Mouse (Mus musculus): ENCODE measurements around the gene Bglap2.

Gene Bglap2

DNA sequence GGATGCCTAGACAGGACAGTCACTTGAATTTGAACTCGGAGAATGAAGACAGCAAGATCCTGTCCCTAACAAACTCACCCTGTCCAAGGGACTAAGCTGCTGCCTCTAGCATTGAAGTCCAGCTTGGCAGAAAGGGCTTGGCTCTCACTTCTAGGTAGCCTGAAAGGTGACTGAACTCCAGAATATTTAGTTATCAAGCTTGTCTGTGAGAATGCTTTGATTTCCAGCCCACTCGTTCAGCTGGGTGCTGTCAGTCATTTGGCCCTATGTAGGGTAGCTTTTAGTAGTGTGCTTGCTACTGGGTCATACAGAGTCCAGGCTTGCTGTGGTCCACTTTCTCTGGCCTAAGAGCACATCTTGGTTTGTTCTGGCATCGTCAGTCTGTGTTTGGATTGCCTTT, 39.5 kb downstream of the Bglap2 start:
- no peak for DNase-seq (ENCODE audit: low spot score)

DNA sequence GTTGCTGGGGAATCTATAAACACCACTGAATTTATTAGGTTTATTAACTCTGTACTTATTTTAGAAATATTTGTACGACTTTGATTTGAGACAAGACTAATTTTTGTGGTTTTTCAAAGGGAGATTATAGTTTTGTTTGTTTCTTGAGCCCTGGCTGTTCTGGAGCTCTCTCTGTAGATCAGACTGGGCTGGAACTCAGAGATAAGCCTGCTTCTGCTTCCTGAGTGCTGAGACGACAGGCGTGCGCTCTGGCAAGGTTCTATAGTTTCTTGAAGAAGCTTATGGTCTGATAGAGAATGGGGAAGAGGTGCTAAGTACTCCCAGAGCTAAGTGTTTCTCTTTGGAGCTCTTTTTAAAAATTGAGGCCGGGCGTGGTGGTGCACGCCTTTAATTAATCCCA, 40.2 kb downstream of the Bglap2 start:
- DNase-seq (ENCODE audit: low spot score), result no peak

DNA sequence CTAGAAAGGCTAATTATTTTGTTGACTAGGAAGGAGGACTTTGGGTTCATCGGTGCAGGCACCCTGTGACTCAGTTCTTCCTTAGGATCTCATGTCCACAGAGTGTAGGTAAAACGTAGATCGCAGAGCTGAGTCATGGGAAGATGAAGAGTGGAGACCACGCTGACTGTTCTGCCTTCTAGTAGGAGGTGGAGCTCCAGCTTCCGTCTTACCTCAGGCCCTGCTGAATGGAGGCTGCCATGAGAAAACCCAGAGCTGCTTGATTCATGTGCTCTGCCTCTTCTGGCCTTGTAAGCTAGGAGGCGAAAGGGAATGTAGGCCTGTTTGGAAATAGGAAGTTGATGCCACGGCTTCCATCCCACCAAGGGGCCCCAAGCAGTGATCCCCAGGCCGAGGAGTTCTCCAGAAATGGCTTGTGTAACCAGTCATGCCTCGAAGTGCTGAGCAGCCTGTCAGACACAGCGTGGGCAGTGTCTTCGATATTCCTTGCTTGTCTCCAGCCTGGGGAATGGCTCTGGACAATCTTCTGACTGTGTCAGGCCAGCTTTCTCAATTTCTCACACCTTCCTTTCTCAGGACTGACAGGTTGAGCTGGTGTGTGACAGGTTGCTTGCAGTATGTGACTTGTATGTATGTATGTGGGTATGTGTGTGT, 41.0 kb downstream of the Bglap2 start:
- DNase-seq (ENCODE audit: low spot score), result no peak

DNA sequence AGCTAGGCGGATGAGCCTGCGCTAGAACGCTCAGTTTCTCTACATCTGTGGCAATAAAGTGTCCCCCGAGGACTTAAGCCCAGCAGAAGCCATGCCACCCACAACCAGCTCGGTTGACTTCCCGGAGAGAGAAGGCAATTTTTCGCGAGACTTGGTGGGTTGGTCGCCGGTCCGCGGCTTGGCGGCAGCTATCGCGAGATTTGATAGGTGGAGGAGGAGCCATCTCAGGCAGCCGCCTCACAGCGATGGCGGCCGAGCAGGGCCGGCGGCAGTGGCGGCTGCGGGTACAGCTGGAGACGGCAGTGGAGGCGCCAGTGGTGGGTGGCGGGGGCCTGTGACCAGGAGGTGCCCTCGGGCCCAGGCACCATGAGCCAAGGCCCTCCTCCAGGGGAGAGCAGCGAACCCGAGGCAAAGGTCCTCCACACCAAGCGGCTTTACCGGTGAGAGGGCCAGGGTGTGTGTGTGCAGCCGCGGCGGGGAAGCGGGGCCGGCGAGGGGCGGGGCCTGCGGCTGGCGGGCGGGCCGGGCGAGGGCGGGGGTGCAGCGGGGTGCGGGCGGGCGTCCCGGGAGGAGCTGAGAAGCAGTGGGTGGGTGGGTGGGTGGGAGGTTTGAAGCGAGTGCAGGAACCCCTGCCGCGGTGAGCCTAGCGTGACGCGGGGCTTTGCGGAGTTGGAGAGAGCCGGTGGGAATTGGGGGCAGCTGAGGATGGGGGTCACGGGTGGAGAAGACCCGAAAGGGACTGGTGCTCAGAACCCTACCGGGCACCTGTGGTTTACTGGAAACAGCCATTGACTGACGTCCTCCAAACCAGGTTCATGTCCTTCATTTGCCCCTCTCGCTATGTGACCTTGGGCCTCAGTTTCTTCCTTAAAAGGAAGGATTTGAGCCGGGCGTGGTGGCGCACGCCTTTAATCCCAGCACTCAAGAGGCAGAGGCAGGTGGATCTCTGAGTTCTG, 42.2 kb downstream of the Bglap2 start, which contains the start of the genes Tmem79 and Smg5:
Gene Tmem79 (minus strand): TSS at position 91 of the 956 bp plus-strand sequence.
Gene Smg5 (plus strand): TSS at position 203 of the 956 bp plus-strand sequence.
- peak; percentile 93 for DNase-seq (ENCODE audit: low spot score)

DNA sequence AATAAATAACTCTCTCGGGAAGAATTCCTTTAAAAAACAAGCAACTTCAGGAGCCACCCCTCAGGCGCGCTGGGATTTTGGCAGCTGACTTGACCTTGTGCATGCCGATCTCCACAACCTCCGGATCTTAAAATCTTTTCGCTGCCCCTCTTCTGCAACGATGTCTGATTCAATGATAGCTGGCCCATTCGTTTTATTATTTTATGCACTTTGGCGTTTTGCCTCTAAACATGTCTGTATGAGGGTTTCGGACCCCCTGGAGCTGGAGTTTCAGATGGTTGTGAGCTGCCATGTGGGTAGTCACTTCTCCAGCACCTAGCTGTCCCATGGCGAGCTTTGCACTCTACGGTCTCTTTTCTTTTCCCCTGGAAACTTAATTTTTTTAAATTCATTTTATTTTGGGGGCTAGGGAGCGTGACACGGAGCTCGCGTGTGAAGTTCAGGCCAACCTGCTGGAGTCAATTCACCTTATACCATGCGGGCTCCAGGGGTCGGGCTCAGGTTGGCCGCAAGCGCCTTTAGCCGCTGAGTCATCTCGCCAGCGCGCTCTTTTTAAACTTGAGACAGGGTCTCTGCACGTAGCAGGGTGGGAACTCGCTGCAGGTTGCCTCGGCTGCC, 43.0 kb downstream of the Bglap2 start:
- DNase-seq (ENCODE audit: low spot score), result no peak

DNA sequence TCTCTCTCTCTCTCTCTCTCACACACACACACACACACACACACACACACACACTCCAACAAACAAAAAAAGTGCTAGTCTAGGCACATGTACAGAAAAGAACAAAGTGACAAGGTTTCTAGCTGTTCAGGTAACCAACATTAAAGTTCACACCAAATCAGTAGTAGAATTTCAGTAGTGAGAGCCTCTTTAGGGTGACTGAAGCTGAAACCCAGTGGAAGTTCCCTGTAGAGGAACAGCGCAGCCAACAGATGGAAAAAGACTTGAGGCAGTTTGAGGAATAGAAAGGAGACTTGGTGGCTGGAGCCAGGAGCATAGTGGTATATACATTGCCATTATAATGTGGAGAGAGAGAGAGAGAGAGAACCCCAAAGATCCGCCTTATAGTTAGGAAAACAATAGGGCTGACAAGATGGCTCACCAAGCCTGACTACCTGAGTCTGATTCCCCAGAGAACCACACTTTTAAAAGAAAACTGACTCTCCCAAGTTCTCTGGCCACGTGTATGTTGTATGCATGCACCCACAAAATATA, 43.5 kb downstream of the Bglap2 start:
- DNase-seq (ENCODE audit: low spot score), result no peak

DNA sequence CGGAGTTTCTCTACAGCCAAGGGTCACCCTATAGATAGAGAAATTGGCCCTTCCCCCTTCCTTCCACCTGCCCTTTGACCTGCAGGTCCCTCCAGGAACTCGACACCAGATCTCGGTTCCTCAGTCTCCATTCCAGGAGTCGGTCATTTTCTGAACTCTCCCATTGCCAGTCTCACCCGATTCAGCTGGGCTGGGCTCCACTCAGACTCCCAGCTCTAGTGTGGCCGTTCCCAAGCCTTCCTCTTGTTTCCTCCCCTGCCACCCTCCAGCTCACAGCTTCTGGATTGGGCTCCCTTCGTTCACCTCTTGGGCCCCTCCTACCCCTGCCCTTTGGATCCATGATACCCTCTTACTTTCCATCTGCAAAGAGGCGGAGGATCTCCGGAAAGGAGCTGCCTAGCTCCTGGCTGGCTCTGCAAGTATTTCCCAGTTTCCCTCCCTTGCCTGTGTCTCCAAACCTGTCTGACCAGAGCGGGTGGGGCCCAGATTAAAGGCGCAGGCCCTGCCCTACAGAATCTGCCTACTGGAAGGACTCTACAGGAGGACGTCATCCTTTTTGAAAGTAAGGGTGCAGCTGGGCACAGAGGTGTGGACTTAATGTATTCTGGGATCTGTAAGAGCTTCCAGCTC, 44.4 kb downstream of the Bglap2 start:
- DNase-seq (ENCODE audit: low spot score), result no peak

DNA sequence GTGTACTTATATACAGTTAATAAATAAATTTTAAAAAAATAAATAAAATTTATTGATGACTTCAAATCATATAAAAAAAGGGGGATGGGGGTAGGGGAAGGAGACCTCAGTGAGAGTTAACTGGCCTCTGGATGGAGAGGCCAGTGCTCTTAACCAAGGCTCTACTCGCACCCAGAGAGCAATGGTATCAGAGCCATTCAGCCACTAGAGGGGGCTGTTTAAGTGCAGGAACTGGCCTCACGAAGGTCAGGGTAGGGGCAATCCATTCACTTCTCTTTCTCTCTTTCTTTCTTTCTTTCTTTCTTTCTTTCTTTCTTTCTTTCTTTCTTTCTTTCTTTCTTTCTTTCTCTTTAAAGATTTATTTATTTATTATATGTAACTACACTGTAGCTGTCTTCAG, 47.2 kb downstream of the Bglap2 start:
- DNase-seq (ENCODE audit: low spot score), result no peak

DNA sequence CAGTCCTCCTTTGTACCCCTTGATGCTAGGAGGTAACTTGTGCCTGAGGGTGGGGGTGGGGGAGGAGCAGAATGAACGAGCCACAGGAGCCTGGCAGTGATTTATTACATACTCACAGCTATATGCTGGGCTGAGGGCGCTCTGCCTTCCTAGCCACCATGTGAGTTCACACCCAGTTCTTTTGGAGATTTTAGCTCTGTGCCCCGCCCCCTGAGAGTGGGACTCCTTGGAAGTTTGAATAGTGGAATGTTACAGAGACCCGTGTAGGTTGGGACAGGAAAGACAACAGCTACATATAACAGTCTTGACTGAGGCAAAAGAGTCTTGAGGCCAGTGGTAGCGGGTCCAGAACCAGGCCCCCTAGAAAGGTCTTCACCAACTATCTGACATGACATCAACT, 49.5 kb downstream of the Bglap2 start:
- no peak for DNase-seq (ENCODE audit: low spot score)
